Mouse (Mus musculus) thymus, postnatal 36 days (tissue): ENCODE data around the gene Gm20481.
A peak's percentile ranks its signal among the peaks of the same experiment; 100 is the strongest.
"Not testable (repeated sequence)": the region's sequence is repeated elsewhere in the genome, so short reads cannot be mapped to it uniquely, and the experiment has no call there.

Source experiments
- DNase-seq, 2 experiments: peaks; one replicate each; pipeline ENCODE4 v3.0.0; 2022; ENCODE audit warnings: mixed read lengths in 2 of 2

Gene Gm20481

GRCm38 (mm10) chr17:34978239-34978638 lies 8.5 kb downstream of the Gm20481 start:
- DNase-seq, result no peak

- no peak for DNase-seq
Measured at GRCm38 (mm10) chr17:34979631-34980030, 9.9 kb downstream of the Gm20481 start.

DNA sequence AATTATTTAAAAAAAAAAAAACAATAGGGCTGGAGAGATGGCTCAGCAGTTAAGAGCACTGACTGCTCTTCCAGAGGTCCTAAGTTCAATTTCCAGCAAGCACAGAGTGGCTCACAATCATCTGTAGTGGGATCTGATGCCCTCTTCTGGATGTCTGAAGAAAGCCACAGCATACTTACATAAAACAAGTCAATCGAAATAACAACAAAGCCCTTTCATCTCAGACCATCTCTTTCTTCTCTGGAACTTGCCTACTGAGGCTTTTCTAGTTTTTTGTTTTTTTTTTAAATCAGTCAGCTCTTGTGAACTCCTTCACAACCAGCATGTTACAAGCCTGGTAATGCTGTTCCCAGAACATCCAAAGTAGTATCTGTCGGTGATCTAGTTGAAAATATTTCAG lies 10.9 kb downstream of the Gm20481 start:
- DNase-seq, result no peak

- DNase-seq, result peak; percentile 91 to 93
Measured at GRCm38 (mm10) chr17:34981690-34982180, 12.0 kb downstream of the Gm20481 start, which contains the start of gene Lsm2. Gene Lsm2 (plus strand): TSS chr17:34981862.

- DNase-seq, result no peak
Measured at GRCm38 (mm10) chr17:34982328-34982727, 12.6 kb downstream of the Gm20481 start.

DNA sequence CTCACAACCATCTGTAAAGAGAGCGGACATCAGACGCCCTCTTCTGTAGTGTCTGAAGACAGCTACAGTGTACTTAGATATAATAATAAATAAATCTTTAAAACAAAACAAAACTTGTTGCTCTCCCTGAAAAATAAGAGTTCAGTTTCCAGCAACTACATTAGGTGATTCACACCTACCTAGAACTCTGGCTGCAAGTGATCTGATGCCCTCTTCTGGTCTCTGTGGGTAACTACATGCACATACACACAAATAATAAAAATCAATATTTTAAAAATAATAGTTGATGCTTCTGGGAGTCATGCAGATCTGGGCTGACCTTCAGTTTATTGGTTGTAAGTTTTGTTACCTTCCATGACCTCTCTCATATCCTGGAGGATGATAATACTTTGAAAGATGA lies 14.5 kb downstream of the Gm20481 start:
- DNase-seq, result no peak

DNA sequence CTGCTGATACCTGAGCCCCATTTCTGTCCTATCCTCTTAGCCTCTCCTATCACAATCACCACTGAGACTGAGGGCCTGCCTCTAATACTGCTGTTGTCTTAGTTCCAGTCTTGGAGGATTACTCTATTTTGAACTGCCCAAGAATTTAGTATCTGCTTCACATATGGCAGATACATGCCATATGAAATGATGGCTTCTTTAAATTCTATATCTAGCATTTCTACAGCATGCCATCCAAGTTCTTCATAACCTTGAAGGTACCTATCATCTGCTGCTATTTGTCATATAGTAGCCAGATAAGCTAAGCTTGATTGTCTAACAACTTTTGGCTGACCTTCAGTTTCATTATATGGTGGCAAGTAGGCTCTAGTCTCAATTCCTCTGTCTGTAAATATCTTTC lies 25.0 kb downstream of the Gm20481 start:
- no peak for DNase-seq

GRCm38 (mm10) chr17:34995192-34995591 lies 25.5 kb downstream of the Gm20481 start:
- DNase-seq, result not testable (repeated sequence)

DNA sequence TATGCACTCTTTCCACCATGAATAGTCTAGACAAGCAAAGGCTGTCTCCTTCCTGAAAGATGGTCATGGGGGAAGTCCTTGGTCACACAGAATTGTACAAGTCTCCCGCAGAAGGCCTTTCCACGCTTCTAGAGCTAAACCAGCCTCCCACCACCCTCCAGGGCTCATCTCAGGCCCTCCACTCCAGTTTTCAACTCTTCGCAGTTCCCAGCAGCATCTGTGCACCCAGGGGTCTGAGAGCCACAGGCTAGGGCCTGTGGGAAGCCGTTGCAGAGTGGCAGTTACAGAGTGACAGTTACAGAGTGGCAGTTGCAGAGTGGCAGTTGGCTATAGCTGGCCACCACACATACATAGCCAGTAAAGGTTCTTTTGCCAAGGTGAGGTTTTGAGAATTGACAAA lies 26.2 kb downstream of the Gm20481 start:
- not testable (repeated sequence) for DNase-seq

DNA sequence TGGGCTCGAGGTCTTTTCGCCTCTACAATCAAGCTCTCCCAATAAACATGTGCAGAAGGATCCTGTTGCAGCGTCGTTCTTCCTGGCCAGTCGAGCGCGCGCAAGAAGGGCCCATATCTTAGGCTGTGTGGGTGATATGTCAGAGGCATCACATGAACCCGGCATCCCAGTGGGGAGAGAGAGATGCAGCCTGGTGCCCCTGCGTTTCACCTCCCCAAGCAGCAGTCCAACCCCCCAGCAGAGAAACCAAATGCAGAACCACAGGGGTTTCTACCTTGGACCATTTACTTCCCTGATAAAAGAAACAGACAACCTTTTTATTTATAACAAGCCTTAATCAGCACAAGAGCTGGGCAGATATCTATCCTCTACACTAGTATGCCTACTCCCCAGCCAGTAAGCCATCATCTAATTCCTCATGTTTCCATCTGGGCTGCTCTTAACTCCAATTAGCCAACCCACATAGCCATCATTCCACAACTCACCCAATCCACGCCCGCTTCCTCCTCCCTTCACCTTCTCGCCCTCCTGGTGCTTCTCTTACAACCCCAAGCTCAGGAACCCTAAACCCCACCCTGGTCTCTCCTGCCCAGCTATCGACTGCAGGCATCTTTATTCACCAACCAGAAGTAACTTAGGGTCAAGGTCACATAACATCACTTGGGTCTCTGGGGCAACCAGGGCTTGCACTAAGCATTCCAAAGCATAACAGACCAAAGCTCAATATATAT lies 26.9 kb downstream of the Gm20481 start:
- no peak for DNase-seq

- DNase-seq, result no peak
Measured at GRCm38 (mm10) chr17:34997142-34997483, 27.4 kb downstream of the Gm20481 start.

- no peak for DNase-seq
Measured at GRCm38 (mm10) chr17:34998526-34999430, 29.1 kb downstream of the Gm20481 start.

GRCm38 (mm10) chr17:34999871-35000716 lies 30.4 kb downstream of the Gm20481 start:
- peak; percentile 28 to 59 for DNase-seq

GRCm38 (mm10) chr17:35000717-35001451 lies 31.2 kb downstream of the Gm20481 start, which contains the start of gene Vars:
Gene Vars (plus strand): TSS chr17:35000987.
- peak; percentile 77 to 82 for DNase-seq

- DNase-seq, result no peak
Measured at GRCm38 (mm10) chr17:35001452-35002152, 31.9 kb downstream of the Gm20481 start.

GRCm38 (mm10) chr17:35002153-35002865 lies 32.6 kb downstream of the Gm20481 start:
- no peak for DNase-seq

GRCm38 (mm10) chr17:35003022-35003838 lies 33.5 kb downstream of the Gm20481 start:
- no peak for DNase-seq

- DNase-seq, result no peak
Measured at GRCm38 (mm10) chr17:35004075-35004717, 34.5 kb downstream of the Gm20481 start.

DNA sequence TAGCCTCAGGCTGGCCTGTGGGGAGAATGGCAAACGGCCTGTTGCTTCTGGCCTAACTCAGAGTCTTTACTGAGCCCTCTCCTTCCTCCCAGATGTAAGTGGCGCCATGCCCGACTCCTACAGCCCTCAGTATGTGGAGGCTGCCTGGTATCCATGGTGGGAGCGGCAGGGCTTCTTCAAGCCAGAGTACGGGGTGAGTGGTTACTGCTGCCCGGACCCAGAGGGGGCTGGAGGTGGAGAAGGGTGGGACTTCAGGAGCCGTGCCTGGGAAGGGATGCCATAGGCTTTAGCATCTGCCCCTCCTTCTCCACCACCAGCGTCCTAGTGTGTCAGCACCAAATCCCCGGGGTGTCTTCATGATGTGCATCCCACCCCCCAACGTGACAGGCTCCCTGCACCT lies 35.4 kb downstream of the Gm20481 start:
- no peak for DNase-seq
